Mouse (Mus musculus) forebrain, embryonic 16.5 days (tissue): ENCODE measurements around the gene Eva1c. TPM values are rescaled to one million over a fixed set of nuclear protein-coding genes. Genes with fewer than 3 reads are reported as not detected.

Source experiments
- ATAC-seq: fragments of 200-750 bp; cut with Nextera tagmentation; 2 replicates; pipeline ENCODE4 v1.8.0; 2017; ENCODE audit warnings: mild to moderate bottlenecking, moderate library complexity
- H3K27ac ChIP-seq: fragments of 300-500 bp; sonication (generic); 2 replicates; pipeline ENCODE4 v1.5.1; 2014; ENCODE audit warnings: low read length, control low read depth
- H3K27me3 ChIP-seq: fragments of 300-500 bp; sonication (generic); replicated peaks from 2 replicates; pipeline ENCODE4 v1.6.1; 2014; ENCODE audit warnings: low read length; ENCODE audit not compliant: control insufficient read depth, insufficient read depth
- H3K36me3 ChIP-seq: fragments of 300-500 bp; sonication (generic); 2 replicates; pipeline ENCODE4 v1.6.1; 2014; ENCODE audit not compliant: control insufficient read depth, insufficient read depth
- H3K4me1 ChIP-seq: fragments of 300-500 bp; sonication (generic); replicated peaks from 2 replicates; pipeline ENCODE4 v1.6.1; 2014; ENCODE audit warnings: low read length; ENCODE audit not compliant: control insufficient read depth, insufficient read depth
- H3K4me2 ChIP-seq: fragments of 300-500 bp; sonication (generic); 2 replicates; pipeline ENCODE4 v1.6.1; 2014; ENCODE audit warnings: mild to moderate bottlenecking, low read length, control low read depth
- H3K4me3 ChIP-seq: fragments of 300-500 bp; sonication (generic); replicated peaks from 2 replicates; pipeline ENCODE4 v1.5.1; 2014; ENCODE audit warnings: mild to moderate bottlenecking, low read length, control low read depth
- H3K9ac ChIP-seq: fragments of 300-500 bp; sonication (generic); replicated peaks from 2 replicates; pipeline ENCODE4 v1.6.1; 2014; ENCODE audit warnings: low read depth, low read length, control low read depth
- H3K9me3 ChIP-seq: fragments of 300-500 bp; sonication (generic); 2 replicates; pipeline ENCODE4 v1.6.1; 2016; ENCODE audit warnings: low read length; ENCODE audit not compliant: control insufficient read depth
- WGBS: fragments of 180-500 bp; shearing (Covaris S2); extraction: QIAGEN DNeasy Blood & Tissue Kit; methylation state at CpG from one replicate; pipeline ENCODE4 v1.1.7; 2014; 5-methylcytosine and 5-hydroxymethylcytosine counted together
- microRNA-seq: library from miRNA; unstranded; fragments of <30 nt; microRNA quantifications from one replicate; pipeline ENCODE4, GENCODE M21; 2017
- polyA plus RNA-seq: library from polyadenylated mRNA; unstranded; fragments of >200 nt; fragmentation: Nextera tagmentation; extraction: Ambion mirVana; gene quantifications from 2 replicates; pipeline ENCODE4 v1.2.1, GENCODE M21; 2015

Gene Eva1c
- polyA plus RNA-seq, 1 experiment from 2014 or later: 5.9 TPM

- peaks cover 9% of the 10 kb centered on the region for H3K36me3 ChIP-seq
- no peaks in the 10 kb centered on the region for H3K9me3 ChIP-seq
- peak within 1 kb of the TSS; percentile 85 for H3K27ac ChIP-seq
- peak within 1 kb of the TSS; percentile 84 for H3K9ac ChIP-seq
- WGBS: under 1% methylated on average over 56 of the region's 56 CpGs
- ATAC-seq: peak; percentile 97
- H3K4me2 ChIP-seq: peak within 1 kb of the TSS; percentile 83
- peak within 1 kb of the TSS; percentile 83 for H3K4me3 ChIP-seq
- H3K4me1 ChIP-seq: peaks cover 11% of the 10 kb centered on the region
- no peaks in the 10 kb centered on the region for H3K27me3 ChIP-seq
Measured at GRCm38 (mm10) chr16:90934687-90935328, 108.3 kb downstream of the Eva1c start, which contains the start of gene Cfap298. Gene Cfap298, minus strand, starts transcription at chr16:90935114.

DNA sequence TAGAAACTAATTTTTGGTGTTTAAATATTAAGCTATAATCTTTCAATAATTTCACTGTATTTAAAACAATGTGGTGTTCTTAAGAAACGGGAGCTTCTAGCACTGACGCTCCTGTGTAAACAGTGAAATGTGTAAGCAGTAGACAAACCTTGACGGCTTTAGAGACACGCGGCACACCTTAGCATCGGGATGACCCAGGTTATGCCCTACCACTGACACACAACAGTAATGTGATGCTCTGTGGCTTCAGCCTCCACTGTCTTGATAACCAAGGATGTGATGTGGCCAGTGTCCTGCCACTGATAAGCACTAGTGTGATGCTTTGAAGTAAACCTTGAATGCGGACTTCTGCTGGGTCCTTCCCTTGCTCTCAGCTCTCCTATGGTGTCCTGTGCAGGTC is 114.7 kb downstream of the Eva1c start:
- H3K36me3 ChIP-seq: peaks cover 25% of the 10 kb centered on the region
- no peaks in the 10 kb centered on the region for H3K27me3 ChIP-seq
- no peak overlapping the region for H3K27ac ChIP-seq
- no peak overlapping the region for H3K9ac ChIP-seq
- H3K4me2 ChIP-seq: no peak overlapping the region
- H3K4me3 ChIP-seq: no peak overlapping the region
- H3K4me1 ChIP-seq: no peaks in the 10 kb centered on the region
- ATAC-seq: no peak
- 97% methylated on average over 7 of the region's 7 CpGs for WGBS
- no peaks in the 10 kb centered on the region for H3K9me3 ChIP-seq

DNA sequence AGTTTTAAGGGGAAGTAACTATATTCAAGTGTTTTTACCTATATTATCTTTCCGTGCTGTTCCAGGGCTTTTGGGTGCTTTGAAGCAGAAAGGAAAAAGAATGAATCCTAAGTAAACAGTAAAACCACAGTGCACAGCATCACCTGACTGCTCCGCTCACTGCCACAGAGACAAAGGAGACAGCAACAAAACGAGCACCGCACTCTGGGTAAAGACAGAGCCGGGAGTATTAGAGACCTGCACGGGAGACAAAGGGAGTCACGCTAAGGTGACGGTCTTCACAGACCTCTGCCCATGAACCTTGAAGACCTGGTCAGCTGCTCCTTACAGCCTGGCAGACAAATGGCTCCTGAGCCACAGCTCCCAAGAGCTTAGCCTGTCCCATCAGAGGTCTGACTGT is 120.5 kb downstream of the Eva1c start:
- H3K27ac ChIP-seq: no peak overlapping the region
- H3K36me3 ChIP-seq: peaks cover 28% of the 10 kb centered on the region
- no peak for ATAC-seq
- WGBS: 70% methylated on average over 8 of the region's 8 CpGs
- no peaks in the 10 kb centered on the region for H3K27me3 ChIP-seq
- H3K9me3 ChIP-seq: no peaks in the 10 kb centered on the region
- H3K4me1 ChIP-seq: no peaks in the 10 kb centered on the region
- H3K9ac ChIP-seq: no peak overlapping the region
- H3K4me2 ChIP-seq: no peak overlapping the region
- no peak overlapping the region for H3K4me3 ChIP-seq

DNA sequence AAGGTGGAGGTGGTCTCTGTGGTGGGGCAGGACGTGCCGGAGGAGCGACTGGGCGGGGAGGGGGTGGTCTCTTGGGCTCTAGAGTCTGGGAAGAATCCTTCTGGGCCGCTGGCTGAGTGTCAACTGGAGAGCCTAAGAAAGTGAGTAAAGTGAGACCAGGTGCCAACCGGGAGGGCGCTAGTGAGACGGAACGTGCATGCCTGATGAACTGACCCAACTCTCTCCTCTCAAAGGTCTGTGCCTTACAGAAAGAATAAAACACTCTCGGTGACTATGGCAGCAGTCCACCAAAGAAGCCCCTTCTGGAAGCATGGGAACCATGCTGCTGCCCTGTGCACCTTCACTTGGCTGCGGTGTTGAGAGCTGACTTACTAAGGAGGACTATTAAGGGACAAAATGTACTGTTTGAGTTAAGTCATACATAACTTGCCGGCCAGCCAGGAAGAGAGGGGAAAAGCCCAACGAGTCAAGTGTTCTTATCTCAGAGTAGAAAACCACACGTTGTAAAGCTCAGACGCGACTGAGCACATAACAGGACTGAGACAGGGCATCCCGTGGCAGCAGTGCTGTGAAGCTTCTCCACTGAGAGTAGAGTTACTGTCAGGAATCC is 123.9 kb downstream of the Eva1c start:
- H3K4me3 ChIP-seq: no peak overlapping the region
- H3K4me1 ChIP-seq: no peaks in the 10 kb centered on the region
- no peaks in the 10 kb centered on the region for H3K9me3 ChIP-seq
- no peaks in the 10 kb centered on the region for H3K27me3 ChIP-seq
- H3K27ac ChIP-seq: no peak overlapping the region
- H3K36me3 ChIP-seq: peaks cover 19% of the 10 kb centered on the region
- H3K4me2 ChIP-seq: no peak overlapping the region
- H3K9ac ChIP-seq: no peak overlapping the region
- 56% methylated on average over 17 of the region's 17 CpGs for WGBS
- ATAC-seq: no peak

DNA sequence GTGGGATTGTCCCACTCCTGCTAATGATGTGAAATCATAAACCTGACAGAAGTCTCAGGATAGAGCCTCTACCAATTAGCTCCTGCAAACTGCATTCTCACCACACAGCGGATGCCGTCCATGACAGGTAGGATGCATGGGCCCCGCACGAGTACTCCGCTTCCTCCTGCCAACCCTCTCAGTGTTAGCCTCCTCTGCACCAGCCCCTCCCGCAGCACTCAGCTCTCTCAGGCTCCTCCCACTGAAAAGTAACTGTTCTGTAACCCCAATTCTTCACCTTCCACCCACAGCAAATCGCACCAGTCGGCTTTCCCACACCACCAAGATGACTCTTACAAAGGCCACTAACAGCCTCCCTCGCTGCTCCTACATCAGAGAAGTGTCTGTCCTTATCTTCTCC is 126.6 kb downstream of the Eva1c start:
- 92% methylated on average over 9 of the region's 9 CpGs for WGBS

DNA sequence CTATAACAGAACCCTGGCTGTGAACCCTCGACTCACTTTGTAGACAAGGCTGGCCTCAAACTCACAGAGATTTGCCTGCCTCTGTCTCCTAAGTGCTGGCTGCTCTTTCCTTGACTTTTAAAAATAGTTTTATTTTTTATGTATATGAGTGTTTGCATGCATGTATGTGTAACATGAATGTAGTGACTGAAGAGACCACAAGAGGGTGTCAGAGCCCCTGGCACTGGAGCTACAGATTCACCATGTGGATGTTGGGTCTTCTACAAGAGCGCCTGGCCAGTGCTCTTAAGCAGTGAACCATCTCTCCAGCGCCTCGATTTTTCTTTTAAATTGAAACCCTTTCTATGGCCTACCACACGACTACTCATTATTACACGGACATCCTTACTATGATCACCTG is 127.3 kb downstream of the Eva1c start:
- Histone ChIP-seq H3K4me3 (no peak overlapping the region), H3K27me3 (no peaks in the 10 kb centered on the region), H3K4me2 (no peak overlapping the region), H3K27ac (no peak overlapping the region), H3K9ac (no peak overlapping the region), H3K4me1 (no peaks in the 10 kb centered on the region), H3K9me3 (no peaks in the 10 kb centered on the region), H3K36me3 (peaks cover 26% of the 10 kb centered on the region)
- 91% methylated on average over 6 of the region's 6 CpGs for WGBS
- ATAC-seq: no peak

More for the DNA sequence above, 126.6 kb downstream of the Eva1c start:
- no peak for ATAC-seq
- H3K27me3 ChIP-seq: no peaks in the 10 kb centered on the region
- H3K4me3 ChIP-seq: no peak overlapping the region
- H3K4me1 ChIP-seq: no peaks in the 10 kb centered on the region
- H3K36me3 ChIP-seq: peaks cover 24% of the 10 kb centered on the region
- H3K9me3 ChIP-seq: no peaks in the 10 kb centered on the region
- H3K4me2 ChIP-seq: no peak overlapping the region
- H3K27ac ChIP-seq: no peak overlapping the region
- H3K9ac ChIP-seq: no peak overlapping the region

Small RNAs within 50 kb of the gene (microRNA-seq; reads per million reads assigned to microRNA genes)
- not detected for gene Gm22933

Other genes with a start within 250 kb of the Eva1c start
- gene Mis18a, start 99.3 kb upstream of the Eva1c start, polyA plus RNA-seq: 47.2 and 50.7 TPM in 2 replicates
- gene Mrap, start 88.5 kb upstream of the Eva1c start, polyA plus RNA-seq: not detected in 2 replicates
- gene Urb1, start 16.3 kb upstream of the Eva1c start, polyA plus RNA-seq: 9.7 and 11.7 TPM in 2 replicates
- 57.7 and 59.5 TPM in 2 replicates for gene Cfap298, start 108.4 kb downstream of the Eva1c start, polyA plus RNA-seq
- gene Synj1, start 184.6 kb downstream of the Eva1c start, polyA plus RNA-seq: 36.0 and 44.9 TPM in 2 replicates
- gene Paxbp1, start 217.8 kb downstream of the Eva1c start, polyA plus RNA-seq: 91.7 and 96.0 TPM in 2 replicates